Mouse (Mus musculus): ENCODE measurements around the gene Tcirg1.
A peak's percentile ranks its signal among the peaks of the same experiment; 100 is the strongest.

Tcirg1 gene

DNA sequence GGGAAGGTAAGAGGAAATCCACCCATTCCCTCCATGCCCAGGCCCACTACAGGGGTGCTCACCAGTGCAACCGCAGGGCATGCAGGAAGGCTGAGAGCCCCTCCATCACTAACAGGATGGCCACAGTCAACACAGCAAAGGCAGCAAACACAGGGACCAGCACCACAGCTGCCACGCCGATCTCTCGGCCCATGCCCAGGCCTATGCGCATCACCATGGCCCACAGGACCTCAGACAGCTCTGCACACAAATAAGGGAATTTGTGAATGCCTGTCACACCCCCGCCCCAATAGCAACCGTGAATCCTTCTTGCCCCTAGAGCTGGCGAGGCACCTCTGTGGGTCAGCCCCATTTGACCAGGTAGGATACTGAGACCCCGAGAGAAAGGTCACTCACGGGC lies 10.7 kb downstream of the Tcirg1 start:
- no peak for DNase-seq

DNA sequence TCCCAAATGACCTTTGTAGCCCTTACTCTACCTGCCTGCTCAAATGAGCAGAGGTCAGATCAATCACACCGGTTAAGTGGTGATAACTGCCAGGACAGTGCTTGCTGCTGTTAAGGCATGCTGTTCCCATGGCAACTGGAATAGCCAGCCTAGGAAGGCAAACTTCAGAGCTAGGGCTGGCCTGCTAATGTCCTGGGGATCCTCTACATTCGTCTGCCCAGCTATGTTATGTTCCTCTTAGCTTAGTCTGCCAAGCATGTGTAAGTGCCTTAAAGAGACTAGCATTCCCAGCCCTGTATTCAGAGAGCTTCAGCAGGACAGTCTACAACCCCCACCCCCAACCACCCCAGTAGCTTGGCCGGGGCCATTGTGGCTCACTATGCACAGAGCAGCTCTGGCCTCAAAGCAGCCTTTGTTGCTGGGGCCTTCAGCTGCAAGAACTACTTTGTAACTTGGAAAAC lies 11.7 kb downstream of the Tcirg1 start:
- no peak for DNase-seq

DNA sequence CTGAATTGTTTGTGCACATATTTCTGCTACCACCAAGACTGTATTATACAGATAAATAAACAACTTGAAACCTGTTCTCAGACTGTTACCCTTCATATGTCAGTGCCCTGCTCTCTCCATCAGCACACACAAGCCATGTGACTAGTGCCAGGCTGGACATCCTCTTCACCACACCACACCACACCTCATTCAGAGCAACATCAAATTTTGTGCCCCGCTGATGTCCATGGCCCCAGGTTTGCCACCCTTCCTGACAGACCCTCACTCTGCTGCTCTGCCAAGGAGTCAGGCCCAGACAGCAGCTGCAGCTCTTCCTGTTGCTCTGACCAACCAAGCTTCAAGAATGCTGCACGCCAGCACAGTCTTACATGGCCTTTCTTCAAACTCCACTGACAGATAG lies 12.6 kb downstream of the Tcirg1 start:
- DNase-seq = no peak

DNA sequence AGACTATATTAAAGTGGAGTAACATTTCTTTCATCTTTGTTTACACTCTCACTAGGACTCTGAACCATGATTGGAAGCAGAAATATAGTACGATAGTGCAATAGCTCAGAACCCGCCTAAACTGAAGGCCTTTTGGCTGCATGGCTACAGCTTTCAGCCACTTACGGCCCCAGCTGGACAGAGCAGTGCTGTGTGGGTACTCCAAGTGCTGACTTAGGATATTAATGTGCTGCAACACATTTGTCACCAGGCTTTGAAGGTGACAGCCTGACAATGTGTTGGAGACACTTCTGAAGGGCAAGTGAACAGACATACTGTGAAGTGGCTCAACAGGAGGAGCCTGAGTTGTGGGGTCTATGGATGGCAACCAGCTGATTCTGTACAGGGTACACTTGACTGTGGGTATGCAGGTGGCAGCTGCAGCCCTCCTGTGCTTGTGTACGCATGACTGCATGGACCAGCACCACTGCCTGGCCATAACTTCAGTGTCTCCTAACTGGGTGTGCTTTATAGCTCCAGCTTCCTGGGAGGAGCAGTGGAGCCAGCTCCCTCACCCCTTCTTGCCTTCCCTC lies 13.3 kb downstream of the Tcirg1 start:
- no peak for DNase-seq

DNA sequence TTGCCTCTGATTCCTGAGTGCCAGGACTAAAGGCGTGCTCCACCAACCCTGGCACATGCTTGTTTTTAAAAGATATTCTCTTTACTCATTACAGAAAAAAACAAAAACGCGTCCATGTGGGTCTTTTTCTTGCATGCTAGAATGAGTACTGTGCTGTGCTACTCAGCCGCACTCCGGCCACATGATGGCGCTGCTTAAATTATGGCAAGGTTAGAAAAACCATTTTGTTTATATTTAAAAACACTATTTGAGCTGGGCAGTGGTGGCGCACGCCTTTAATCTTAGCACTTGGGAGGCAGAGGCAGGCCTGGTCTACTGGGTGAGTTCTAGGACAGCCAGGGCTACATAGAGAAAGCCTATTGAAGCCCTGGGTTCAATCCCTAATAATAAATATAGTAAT lies 16.8 kb downstream of the Tcirg1 start:
- DNase-seq = peak; percentile 67 to 71

DNA sequence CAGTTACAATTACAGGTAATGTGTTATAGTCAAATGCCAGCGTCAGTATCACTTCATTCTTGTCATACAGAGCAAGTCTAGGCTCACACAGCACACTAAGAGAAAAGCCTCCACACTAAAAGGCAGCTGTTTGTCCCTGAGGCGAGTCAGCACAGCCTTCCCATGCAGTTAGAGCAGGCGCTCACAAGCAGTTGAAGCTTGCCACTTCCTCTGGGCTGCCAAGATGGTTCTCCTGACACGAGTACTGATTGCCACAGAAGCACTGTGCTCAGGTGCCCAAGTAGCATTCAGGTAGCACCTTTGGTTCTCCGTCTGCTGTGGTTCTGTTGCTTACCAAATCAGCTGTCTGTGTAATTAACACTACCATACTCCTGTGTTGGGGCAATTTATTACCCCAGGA lies 17.8 kb downstream of the Tcirg1 start:
- DNase-seq = no peak

DNA sequence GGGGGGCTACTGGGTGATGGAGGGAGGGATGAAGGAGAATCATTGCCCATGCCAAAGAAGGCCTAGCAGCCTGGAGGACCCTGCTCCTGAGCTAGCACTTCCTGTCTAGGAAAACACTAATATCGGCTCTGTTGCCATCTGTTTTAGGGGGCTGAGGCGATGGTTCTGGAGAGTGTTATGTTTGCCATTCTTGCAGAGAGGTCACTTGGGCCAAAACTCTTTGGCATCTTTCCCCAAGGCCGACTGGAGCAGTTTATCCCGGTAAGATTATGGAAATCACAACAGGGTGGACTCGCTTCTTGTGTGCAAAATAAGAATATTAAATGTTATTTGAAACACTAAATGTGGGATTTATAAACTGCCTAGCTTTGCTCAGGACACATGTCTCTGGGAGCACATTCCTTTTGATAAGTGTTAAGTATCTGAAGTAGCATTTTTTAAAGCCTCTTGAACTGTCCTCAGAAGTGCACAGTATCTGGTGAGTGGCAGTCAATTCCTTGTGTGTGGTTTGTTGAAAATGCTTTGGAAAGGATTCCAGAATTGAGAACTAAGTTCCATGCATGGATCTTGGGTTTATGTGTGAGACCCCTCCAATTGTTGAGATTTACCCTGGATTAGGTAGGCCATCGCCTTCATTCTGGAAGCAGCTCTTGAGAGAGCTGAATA lies 22.5 kb downstream of the Tcirg1 start:
- no peak for DNase-seq

DNA sequence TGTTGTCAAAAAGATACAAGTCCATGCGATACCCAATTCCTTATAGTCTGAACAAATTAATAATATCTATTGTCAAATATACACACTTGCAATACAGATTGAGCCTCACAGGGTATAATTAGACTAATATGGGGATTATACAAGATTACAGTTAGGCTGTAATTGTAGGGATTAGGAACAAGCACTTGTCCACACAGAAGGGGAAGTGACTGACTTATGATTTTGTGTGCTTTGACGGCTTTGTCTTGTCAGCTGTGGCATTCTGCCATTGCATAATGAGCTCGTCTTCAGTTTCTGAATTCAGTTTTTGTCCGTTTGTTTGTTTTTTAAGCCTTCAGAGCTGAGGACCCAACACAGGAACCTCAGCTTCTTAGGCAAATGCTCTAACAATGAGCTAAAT lies 24.7 kb downstream of the Tcirg1 start:
- DNase-seq = no peak

DNA sequence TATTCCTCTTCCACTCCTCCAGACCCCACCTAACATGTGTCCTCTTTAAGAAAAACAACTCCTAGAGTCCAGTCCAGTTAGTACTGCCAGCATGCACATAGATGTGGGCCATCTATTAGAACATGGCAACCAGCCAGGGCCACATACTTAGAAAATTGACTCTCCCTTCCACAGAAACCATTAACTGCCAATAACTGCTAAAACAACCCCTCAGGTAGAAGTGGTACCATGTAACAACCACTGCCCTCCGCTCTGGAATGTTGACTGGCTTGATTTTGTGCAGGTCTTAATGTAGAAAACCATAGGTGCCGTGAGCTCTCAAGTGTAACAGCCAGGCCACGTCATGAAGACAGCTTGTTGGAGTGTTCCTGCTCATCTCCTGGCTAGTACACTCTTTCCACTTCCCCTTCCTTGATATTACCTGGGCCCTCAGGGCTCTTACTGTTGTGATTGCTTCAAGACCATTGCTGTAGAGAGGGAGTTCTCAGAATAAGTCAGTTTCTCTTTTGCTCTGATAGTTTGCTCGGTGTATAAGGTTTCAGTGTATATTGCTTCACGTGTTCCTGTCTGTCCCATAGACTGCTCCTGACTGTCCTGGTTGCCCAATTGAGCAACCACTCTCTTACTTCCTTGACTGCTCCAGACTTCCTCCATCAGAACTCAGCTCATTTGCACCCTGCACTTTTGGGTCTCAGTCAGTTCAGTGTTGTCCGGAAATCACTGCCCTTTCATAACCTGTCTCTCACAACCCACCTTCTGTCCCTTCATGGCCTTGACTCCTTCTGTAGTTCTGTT lies 26.7 kb downstream of the Tcirg1 start:
- DNase-seq = no peak

DNA sequence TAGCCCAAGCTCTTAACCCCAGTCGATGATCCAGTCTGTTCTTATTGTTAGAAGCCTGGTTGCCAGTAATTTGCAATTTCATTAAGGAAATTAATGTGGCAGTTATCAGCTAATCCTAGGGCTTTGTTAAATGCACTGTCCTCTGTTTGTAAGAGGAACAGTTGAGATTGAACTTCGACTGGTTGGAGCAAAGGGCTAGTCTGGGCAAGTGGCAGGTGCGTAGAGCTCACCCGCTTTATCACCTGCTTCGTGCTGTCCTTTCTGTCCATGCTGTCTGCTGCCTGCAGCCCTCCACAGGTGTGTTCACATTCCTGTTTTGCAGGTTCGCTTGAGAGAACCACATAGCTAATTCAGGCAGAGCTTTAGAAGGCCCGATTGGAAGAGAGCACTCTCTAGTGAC lies 31.9 kb downstream of the Tcirg1 start:
- DNase-seq = no peak

DNA sequence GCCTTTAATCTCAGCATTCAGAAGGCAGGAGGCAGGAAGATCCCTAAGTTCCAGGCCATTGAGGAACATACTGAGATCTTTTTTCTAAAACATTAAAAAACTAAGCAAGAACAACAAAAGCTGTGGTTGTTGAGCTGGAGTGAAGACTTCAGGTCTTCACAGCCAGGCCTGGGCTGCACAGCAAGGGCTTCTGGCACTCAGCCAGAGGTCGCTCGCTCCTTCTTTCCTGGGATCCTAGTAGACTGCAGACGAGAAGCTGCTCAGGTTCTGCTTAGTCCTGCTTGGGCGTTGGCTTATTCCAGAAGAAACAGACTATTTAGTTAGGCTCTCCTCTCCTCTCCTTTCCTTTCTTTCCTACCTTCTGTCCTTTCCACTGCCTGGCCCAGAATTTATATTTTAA lies 34.6 kb downstream of the Tcirg1 start:
- no peak for DNase-seq

DNA sequence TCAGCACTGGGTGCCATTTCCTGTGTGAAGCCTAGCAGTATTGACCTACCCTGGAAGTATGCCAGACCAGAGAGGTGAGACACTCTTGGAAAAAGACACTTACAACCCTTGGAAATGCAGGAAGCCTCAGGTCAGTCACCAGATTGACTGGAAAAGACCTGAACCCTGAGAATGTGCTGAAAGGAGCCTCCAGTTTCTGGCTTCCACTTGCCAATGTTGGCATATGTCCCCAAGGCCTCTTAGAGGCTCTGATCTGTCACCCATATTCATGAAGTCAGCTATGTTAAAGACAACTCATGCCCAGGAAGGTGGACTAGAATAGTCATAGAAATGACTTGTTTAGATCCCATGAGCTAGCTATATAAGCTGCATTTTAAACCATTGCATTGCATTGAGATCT lies 35.5 kb downstream of the Tcirg1 start:
- no peak for DNase-seq

DNA sequence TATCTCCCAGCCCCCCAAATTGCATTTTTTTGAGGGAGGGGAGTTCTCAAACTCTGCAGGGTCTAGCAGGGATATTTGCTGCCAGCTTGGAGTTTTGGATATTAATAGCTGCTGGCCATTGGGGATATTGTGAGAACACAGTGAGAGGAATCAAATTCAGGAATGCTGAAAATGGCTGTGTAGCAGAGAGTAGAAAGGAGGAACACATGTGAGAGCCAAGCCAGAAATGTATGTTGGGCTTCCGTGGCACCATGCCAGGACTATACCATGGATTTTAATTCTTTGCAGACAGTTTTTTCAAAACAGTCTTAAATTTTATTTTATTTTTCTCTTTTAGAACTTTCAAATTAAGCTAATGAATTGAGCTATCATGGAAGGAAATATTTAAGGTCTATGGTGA lies 38.6 kb downstream of the Tcirg1 start:
- DNase-seq = no peak

DNA sequence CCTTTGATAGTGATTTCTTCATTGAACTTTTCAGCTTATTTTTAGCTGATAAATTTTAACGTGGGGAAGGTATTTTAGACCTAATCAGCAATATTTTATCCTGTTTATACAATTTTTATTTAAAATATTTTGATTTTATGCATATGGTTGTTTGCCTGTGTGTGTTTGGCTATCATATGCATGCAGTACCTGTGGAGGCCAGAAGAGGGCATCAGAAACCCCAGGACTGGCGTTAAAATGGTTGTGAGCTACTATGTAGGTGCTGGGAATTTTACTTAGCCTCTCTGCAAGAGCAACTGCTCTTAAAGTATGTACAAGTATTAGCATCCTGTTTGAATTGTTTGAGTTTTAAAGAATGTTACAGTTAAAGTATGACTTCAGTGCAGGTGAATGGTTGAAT lies 42.0 kb downstream of the Tcirg1 start:
- DNase-seq = peak; percentile 43 to 53

DNA sequence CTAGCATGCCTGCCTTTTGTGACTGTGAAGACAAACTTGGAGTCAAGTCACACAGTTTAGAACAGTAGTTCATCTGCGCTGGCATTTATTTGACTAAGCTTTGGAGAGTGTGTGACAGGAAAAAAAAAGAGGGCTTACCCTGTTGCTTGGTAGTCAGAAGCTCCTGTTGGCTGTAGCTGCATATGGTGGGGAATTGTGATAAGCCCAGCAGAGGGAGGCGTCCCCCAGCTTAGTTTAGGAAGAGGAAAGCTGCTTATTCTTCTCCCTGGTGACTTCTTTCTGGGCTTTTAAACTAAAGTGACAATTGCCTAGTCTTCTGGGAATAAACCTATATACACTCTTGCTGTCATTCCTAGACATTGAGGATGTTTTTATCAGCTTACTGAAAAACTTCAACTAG lies 44.2 kb downstream of the Tcirg1 start:
- DNase-seq = no peak

DNA sequence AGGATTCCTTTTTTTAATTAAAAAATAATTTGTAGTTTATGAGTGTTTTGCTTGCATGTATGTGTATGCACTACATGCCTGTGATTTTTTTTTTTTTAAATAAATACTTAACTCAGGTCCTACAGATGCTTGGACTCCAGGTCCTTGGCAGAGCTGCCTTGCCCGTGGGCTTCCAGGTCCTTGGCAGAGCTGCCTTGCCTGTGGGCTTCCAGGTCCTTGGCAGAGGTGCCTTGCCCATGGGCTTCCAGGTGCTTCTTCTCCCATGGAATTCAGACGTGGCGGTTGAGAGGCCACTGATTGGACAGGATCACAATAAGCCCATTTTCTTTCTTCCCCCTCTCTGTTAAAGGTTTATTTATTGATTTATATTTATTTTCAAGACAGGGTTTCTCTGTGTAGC lies 49.7 kb downstream of the Tcirg1 start:
- DNase-seq = no peak

DNA sequence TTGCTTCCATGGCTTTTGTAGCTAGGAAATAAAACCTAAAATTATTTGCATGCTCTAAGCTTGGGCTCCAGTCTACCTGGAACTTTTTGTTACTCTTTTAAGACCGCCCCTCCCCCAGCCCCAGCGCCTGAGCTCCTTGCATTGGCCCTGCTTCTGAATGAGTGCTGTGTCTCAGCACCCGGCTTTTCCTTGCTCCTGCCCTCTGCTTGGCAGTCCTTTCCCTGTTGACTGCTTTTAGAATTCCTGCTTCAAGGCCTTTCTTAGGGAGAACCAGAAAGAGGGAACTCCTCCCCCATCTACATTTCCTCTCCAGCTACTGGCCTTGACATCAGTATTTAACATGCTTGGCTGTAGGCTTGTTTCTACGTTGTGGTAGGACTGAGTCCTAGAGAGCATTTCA lies 51.3 kb downstream of the Tcirg1 start:
- no peak for DNase-seq

DNA sequence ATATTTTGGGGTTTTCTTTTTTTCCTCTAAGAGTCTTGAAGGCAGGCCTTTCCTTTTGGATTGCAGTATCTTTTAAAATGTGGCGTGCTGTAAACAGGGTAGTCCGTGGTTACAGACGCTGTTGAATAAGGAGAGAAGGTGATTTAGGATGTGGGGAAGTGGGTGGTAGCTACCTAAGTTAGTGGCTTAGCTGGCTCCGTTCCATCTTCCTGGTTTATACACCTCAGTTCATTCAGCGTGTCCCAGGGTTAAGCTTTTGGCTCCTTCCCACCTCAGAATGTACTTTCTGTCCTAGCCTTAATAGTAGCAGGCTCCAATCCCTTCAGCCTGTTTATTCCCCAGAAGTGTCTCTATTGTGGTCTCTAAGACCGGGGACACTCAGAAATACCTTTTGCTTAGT lies 51.8 kb downstream of the Tcirg1 start:
- DNase-seq = no peak

DNA sequence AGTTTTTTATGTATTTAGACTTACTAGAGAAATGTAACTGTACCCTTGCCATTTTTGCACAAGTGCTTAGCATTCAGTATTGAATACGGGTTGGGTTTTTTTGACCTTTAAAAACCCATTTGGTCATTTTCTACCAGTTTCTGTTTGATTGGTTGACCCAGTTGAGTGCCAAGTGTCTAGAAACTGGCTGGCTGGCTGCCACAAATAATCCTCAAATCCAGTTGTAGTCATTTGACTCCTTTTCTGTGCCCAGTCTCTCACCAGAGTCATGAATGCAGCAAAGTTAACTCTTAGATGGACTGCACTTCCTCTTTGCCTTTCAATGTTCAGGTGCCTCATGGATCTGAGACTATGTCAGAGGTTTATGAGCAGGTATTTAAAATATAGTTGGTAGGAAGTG lies 53.0 kb downstream of the Tcirg1 start:
- no peak for DNase-seq

DNA sequence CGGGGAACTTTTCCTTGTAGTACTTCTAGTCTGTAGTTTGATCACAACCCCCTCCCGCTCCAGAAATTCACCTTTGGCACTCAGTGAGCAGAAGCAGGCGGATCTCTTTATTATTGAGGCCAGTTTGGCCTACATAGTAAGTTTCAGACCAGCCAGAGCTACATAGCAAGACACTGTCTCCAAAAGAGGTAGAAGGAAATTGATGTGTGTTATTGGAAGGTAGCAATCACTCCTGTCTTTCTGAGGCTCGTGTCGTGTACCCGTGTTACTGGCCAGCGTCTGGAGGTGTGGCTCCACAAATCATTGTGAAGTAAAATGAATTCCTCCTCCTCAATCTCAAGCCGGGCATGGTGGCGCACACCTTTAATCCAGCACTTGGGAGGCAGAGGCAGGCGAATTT lies 53.8 kb downstream of the Tcirg1 start:
- no peak for DNase-seq

DNA sequence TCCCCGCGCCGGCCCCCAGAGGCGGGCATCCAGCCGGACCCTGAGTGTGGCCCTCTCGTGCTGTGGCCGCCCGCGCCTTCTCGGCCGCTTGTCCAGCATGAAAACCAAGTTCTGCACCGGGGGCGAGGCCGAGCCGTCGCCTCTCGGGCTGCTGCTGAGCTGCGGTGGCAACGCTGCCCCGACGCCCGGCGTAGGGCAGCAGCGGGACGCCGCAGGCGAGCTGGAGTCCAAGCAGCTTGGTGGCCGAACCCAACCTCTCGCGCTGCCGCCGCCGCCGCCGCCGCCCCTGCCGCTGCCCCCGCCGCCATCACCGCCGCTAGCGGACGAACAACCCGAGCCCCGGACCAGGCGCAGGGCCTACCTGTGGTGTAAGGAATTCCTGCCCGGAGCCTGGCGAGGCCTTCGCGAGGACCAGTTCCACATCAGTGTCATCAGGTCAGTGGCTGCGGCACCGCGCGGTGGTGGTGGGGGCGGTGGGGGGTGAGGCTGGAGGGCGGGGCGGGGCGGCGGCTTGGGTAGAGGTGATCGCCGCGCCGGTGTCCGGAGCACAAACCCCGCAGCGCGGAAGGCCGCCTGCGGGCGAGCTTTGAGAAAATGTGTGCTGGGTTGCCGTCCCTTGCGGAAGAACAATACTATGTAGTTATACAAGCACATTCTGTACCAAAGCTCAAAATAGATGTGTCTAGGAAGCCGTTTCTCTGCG lies 54.8 kb downstream of the Tcirg1 start:
- DNase-seq = peak; percentile 55 to 60

DNA sequence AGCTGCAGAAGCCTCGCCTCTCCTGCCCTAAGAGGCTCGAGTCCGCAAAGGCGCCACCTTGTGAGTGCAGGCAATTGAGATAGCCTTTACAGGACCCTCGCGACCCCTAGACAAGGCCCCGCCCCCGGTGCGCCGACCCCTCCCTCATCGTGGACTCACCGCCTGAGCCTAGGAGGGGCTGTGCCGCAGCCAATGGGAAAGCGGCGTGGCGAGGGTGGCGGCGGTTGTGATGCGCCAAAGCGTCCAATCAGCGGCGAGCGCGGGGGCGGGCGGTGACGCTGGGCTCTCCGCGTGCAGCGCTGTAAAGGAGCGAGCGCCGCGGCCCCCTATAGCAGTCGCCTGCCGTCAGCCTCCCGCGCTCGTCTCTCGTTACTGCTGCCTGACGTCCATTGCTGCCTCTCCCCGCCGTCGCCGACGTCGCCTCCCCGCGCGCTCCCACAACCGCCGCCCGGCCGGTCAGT lies 55.4 kb downstream of the Tcirg1 start, which contains the start of gene Chka:
Gene Chka, plus strand, starts transcription at position 272 of the 461 bp plus-strand sequence.
- peak; percentile 97 to 98 for DNase-seq

DNA sequence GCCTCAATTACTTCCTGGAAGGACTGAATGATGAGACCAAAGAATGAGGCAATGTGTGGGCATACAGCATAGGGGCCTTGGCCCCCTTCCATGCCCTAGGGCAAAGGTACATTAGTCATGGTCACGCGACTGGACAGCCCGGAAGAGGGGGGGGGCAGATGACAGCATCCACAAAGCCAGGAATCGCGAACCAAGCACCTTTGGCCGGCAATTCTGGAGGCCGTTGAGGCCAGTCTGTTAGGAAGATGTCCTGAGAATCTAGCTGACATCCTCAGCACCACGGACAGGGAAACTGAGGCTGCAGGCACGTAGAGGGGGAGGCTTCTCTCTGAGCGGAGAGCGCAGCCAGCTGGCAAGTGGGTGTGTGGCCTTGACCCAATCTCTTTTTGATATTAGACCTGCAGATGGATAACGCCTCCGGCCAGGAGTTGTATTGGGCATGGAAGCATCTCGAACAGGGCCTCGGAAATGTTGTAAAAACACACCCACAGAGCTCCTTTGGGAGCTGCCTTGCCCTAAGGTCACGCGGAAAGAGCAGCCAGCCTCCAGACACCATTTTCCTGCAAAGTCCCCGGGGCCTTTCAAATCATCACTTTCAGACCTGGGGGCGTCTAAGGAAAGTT lies 56.0 kb downstream of the Tcirg1 start:
- DNase-seq = peak; percentile 37 to 46

Measured in B cell, adult 2 months (primary cell).